Mouse (Mus musculus) midbrain, postnatal 0 days (tissue): ENCODE measurements around the gene Prm3. TPM values are rescaled to one million over a fixed set of nuclear protein-coding genes. Genes with fewer than 3 reads are reported as not detected.

ENCODE experiments used
- ATAC-seq: fragments of 200-750 bp; cut with Nextera tagmentation; 2 replicates; pipeline ENCODE4 v1.8.0; 2017; ENCODE audit warnings: moderate number of reproducible peaks, mild to moderate bottlenecking, moderate TSS enrichment, moderate library complexity; ENCODE audit not compliant: low FRiP score
- DNase-seq: peaks from one replicate; pipeline ENCODE4 v3.0.0-alpha.2; 2015; ENCODE audit warnings: low spot score
- H3K27ac ChIP-seq: fragments of 300-500 bp; sonication (generic); 2 replicates; pipeline ENCODE4 v1.5.1; 2014; ENCODE audit warnings: low read depth, mild to moderate bottlenecking, low read length, mixed read lengths
- H3K27me3 ChIP-seq: fragments of 300-500 bp; sonication (generic); 2 replicates; pipeline ENCODE4 v1.6.1; 2014; ENCODE audit warnings: low read length, control low read depth, mixed read lengths; ENCODE audit not compliant: insufficient read depth
- H3K36me3 ChIP-seq: fragments of 300-500 bp; sonication (generic); 2 replicates; pipeline ENCODE4 v1.6.1; 2014; ENCODE audit warnings: low read length, control low read depth, mixed read lengths; ENCODE audit not compliant: insufficient read depth
- H3K4me1 ChIP-seq: fragments of 300-500 bp; sonication (generic); 2 replicates; pipeline ENCODE4 v1.6.1; 2014; ENCODE audit warnings: mild to moderate bottlenecking, control low read depth, antibody characterized with exemption, low read length, mixed read lengths; ENCODE audit not compliant: insufficient read depth
- H3K4me2 ChIP-seq: fragments of 300-500 bp; sonication (generic); 2 replicates; pipeline ENCODE4 v1.6.1; 2014; ENCODE audit warnings: low read depth, mild to moderate bottlenecking, low read length, mixed read lengths; ENCODE audit not compliant: poor library complexity, severe bottlenecking
- H3K4me3 ChIP-seq: fragments of 300-500 bp; sonication (generic); 2 replicates; pipeline ENCODE4 v1.5.1; 2014; ENCODE audit warnings: low read depth, mild to moderate bottlenecking, low read length, moderate library complexity
- H3K9ac ChIP-seq: fragments of 300-500 bp; sonication (generic); replicated peaks from 2 replicates; pipeline ENCODE4 v1.6.1; 2014; ENCODE audit warnings: mild to moderate bottlenecking, low read length, moderate library complexity, mixed read lengths; ENCODE audit not compliant: poor library complexity, severe bottlenecking
- H3K9me3 ChIP-seq: fragments of 300-500 bp; sonication (generic); 2 replicates; pipeline ENCODE4 v1.6.1; 2016; ENCODE audit warnings: low read length, control low read depth
- CTCF ChIP-seq: IDR thresholded peaks from 2 replicates; pipeline ENCODE4 v1.5.1; 2016; ENCODE audit warnings: antibody characterized with exemption, mild to moderate bottlenecking
- WGBS: fragments of 180-500 bp; shearing (Covaris S2); extraction: QIAGEN DNeasy Blood & Tissue Kit; methylation state at CpG from one replicate; pipeline ENCODE4 v1.1.7; 2014; 5-methylcytosine and 5-hydroxymethylcytosine counted together
- polyA plus RNA-seq: library from polyadenylated mRNA; unstranded; fragments of >200 nt; fragmentation: Nextera tagmentation; extraction: Ambion mirVana; gene quantifications from 2 replicates; pipeline ENCODE4 v1.2.1, GENCODE M21; 2015
- total RNA-seq: library from RNA; depleted of rRNA; stranded (reverse); fragments of >200 nt; gene quantifications from 2 replicates; pipeline ENCODE4 v1.2.3, GENCODE M21; 2014

The Prm3 gene
- total and polyA plus RNA-seq, 2 experiments from 2014 or later, result not detected

GRCm38 (mm10) chr16:10781862-10782371 lies 8.8 kb downstream of the Prm3 start:
- ATAC-seq, result no peak
- H3K4me2 ChIP-seq, result no peak overlapping the region
- H3K4me3 ChIP-seq, result no peak overlapping the region
- 41% methylated on average over 9 of the region's 9 CpGs for WGBS
- no peaks in the 10 kb centered on the region; the same call in 1 of the 2 replicates for H3K27me3 ChIP-seq
- no peaks in the 10 kb centered on the region for H3K36me3 ChIP-seq
- DNase-seq, result no peak
- H3K9ac ChIP-seq, result no peak overlapping the region
- peaks cover 11% of the 10 kb centered on the region; the same call in 1 of the 2 replicates for H3K4me1 ChIP-seq
- H3K27ac ChIP-seq, result no peak overlapping the region
- no peaks in the 10 kb centered on the region for H3K9me3 ChIP-seq
- no peak for TF ChIP-seq CTCF

GRCm38 (mm10) chr16:10780631-10781120 lies 10.0 kb downstream of the Prm3 start:
- H3K27me3 ChIP-seq, result no peaks in the 10 kb centered on the region; the same call in 1 of the 2 replicates
- no peaks in the 10 kb centered on the region for H3K9me3 ChIP-seq
- TF ChIP-seq CTCF, result no peak
- H3K27ac ChIP-seq, result no peak overlapping the region
- ATAC-seq, result no peak
- 86% methylated on average over 5 of the region's 5 CpGs for WGBS
- no peak overlapping the region for H3K4me3 ChIP-seq
- H3K4me2 ChIP-seq, result no peak overlapping the region
- peaks cover 11% of the 10 kb centered on the region; the same call in 1 of the 2 replicates for H3K4me1 ChIP-seq
- no peak for DNase-seq
- H3K9ac ChIP-seq, result no peak overlapping the region
- no peaks in the 10 kb centered on the region for H3K36me3 ChIP-seq

DNA sequence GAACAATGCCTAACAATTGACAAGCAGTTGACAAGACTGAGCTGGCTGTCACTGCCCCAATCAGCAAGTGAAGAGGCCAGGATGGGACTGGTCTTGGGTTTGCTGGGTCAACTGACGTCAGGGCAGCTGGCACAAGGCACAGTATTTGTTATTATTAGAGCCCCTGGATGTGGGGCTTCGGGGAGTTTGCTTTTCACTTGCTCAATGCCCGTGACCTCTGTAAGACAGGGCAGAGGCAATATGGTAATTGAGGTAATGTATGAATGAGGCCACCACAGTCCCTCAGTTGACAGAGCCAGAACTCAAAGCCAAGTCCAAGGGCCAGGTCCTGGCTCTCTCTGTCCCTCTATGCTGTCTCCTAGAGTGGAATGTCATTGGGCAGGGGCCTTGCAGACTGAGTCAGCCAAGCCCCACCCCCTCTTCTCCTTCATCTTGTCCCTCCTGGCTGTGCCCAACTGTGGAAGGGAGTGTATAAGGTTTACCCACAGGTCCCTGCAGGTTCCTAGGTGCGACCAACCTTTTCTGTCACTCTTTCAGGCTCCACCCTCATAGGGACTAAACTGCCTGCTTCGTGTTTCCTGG lies 13.0 kb downstream of the Prm3 start:
- WGBS, result 77% methylated on average over 5 of the region's 5 CpGs
- Histone ChIP-seq H3K9ac (no peak overlapping the region), H3K9me3 (no peaks in the 10 kb centered on the region), H3K4me2 (no peak overlapping the region), H3K36me3 (no peaks in the 10 kb centered on the region), H3K27ac (no peak overlapping the region), H3K4me1 (peaks cover 4% of the 10 kb centered on the region; the same call in 1 of the 2 replicates), H3K4me3 (no peak overlapping the region), H3K27me3 (no peaks in the 10 kb centered on the region; the same call in 1 of the 2 replicates)
- ATAC-seq (no peak), DNase-seq (no peak)
- TF ChIP-seq CTCF, result no peak

- Histone ChIP-seq H3K27me3 (no peaks in the 10 kb centered on the region; the same call in 1 of the 2 replicates), H3K4me2 (no peak overlapping the region), H3K36me3 (no peaks in the 10 kb centered on the region), H3K4me1 (no peaks in the 10 kb centered on the region), H3K27ac (no peak overlapping the region), H3K4me3 (no peak overlapping the region), H3K9ac (no peak overlapping the region), H3K9me3 (no peaks in the 10 kb centered on the region)
- WGBS, result 71% methylated on average over 7 of the region's 7 CpGs
- no peak for ATAC-seq
- TF ChIP-seq CTCF, result no peak
- no peak for DNase-seq
Measured at GRCm38 (mm10) chr16:10776322-10776721, 14.4 kb downstream of the Prm3 start.

DNA sequence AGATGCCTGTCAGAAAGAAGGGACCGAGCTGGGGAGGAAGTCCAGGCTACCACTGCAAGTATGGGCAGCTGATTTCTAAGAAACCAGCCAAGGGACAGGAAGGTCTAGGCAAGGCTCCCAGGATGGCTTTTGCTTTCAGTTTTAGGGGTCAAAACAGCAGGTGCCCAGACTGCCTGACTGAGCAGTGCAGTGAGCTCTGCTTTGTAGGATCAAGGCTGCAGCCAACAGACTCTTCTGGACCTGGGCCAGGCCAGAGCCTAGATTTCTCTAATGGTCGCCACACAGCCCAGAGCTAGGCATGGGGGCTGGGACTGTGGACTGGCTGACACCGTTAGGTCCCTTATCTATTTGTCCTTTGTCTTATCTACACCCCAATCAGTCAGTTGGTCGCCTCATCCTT lies 16.0 kb downstream of the Prm3 start:
- no peaks in the 10 kb centered on the region for H3K9me3 ChIP-seq
- H3K27ac ChIP-seq, result no peak overlapping the region
- no peaks in the 10 kb centered on the region for H3K4me1 ChIP-seq
- H3K4me3 ChIP-seq, result no peak overlapping the region
- DNase-seq, result no peak
- H3K9ac ChIP-seq, result no peak overlapping the region
- no peak for TF ChIP-seq CTCF
- H3K4me2 ChIP-seq, result no peak overlapping the region
- H3K27me3 ChIP-seq, result no peaks in the 10 kb centered on the region
- ATAC-seq, result no peak
- WGBS, result 72% methylated on average over 4 of the region's 4 CpGs
- no peaks in the 10 kb centered on the region for H3K36me3 ChIP-seq

GRCm38 (mm10) chr16:10773543-10773942 lies 17.2 kb downstream of the Prm3 start:
- no peak overlapping the region for H3K9ac ChIP-seq
- H3K4me3 ChIP-seq, result no peak overlapping the region
- ATAC-seq, result no peak
- H3K9me3 ChIP-seq, result no peaks in the 10 kb centered on the region
- H3K36me3 ChIP-seq, result no peaks in the 10 kb centered on the region
- no peak for DNase-seq
- H3K4me2 ChIP-seq, result no peak overlapping the region
- H3K27me3 ChIP-seq, result no peaks in the 10 kb centered on the region
- 90% methylated on average over 8 of the region's 8 CpGs for WGBS
- TF ChIP-seq CTCF, result no peak
- H3K27ac ChIP-seq, result no peak overlapping the region
- no peaks in the 10 kb centered on the region for H3K4me1 ChIP-seq
